Mouse (Mus musculus): ENCODE results near the gene Lcp1.
"Not testable (repeated sequence)": the region's sequence is repeated elsewhere in the genome, so short reads cannot be mapped to it uniquely, and the experiment has no call there.

GRCm38 (mm10) chr14:75147706-75148105 is 16.8 kb downstream of the Lcp1 start:
- TF ChIP-seq CTCF (IDR thresholded peaks at IDR 0.05; ENCODE audit: borderline replicate concordance, control insufficient read depth, extremely low read depth, insufficient read depth, low read length, poor library complexity); POLR2A (IDR thresholded peaks at IDR 0.05; ENCODE audit: control insufficient read depth, extremely low read depth, insufficient read depth, low read length, poor library complexity): not testable (repeated sequence)
